Mouse (Mus musculus) adrenal gland, adult 18-20 months (tissue): ENCODE results near the gene Asgr2. TPM values are rescaled to one million over a fixed set of nuclear protein-coding genes. Genes with fewer than 3 reads are reported as not detected.
"Not testable (repeated sequence)": the region's sequence is repeated elsewhere in the genome, so short reads cannot be mapped to it uniquely, and the experiment has no call there.

Source experiments
- DNase-seq, 2 experiments: peaks; one replicate each; pipeline ENCODE4 v3.0.0; 2021 to 2022; ENCODE audit warnings: low spot score in 2 of 2
- total RNA-seq, 2 experiments: library from RNA; stranded (reverse); gene quantifications; 1 replicate in 1 of 2; 2 replicates in 1 of 2; pipeline ENCODE4 v1.2.3; 2021

Asgr2 gene
- total RNA-seq, 2 experiments from 2014 or later: 0.83 to 2.5 TPM

GRCm38 (mm10) chr11:70084563-70084962 lies 7.9 kb upstream of the Asgr2 start:
- DNase-seq: no peak

DNA sequence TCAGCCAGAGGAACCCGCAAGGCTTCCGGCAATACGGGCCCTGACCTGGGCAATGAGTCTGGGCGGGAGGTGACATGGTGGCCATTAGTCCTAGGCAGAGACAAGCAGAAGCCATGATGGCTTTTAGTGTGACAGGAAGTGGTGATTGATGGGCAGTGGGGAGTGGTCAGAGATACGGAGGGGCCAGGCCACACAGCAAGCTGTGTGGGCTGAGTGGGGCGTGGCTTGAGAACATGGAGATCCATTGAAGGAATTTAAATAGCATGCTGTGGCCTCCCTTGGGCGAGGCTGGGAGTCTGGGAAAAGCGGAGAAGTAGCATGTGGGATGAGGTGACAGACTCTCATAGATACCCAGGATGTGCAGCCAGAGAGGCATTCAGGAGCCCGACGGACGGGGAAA lies 5.0 kb downstream of the Asgr2 start:
- DNase-seq: no peak

DNA sequence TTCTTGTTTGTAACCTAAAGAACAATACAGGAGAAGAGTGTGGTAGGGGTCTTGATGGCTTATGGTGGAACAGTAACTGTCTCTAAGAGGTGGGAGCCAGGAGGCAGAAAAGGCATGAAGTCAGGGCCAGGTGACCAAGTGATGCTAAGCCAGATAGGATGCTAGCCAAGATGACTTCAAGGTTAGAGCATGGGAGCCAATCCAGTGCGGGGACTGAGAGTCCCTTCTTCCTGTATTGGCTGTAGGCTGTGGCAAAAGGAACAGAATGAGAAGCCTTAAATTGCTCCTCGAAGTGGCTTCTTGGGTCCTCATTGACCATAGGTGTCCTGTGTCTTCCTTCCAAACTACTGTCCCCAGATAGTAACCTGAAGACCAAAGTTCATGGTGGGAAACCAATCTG lies 6.7 kb downstream of the Asgr2 start:
- DNase-seq: no peak

GRCm38 (mm10) chr11:70099809-70100208 lies 7.4 kb downstream of the Asgr2 start:
- no peak for DNase-seq

DNA sequence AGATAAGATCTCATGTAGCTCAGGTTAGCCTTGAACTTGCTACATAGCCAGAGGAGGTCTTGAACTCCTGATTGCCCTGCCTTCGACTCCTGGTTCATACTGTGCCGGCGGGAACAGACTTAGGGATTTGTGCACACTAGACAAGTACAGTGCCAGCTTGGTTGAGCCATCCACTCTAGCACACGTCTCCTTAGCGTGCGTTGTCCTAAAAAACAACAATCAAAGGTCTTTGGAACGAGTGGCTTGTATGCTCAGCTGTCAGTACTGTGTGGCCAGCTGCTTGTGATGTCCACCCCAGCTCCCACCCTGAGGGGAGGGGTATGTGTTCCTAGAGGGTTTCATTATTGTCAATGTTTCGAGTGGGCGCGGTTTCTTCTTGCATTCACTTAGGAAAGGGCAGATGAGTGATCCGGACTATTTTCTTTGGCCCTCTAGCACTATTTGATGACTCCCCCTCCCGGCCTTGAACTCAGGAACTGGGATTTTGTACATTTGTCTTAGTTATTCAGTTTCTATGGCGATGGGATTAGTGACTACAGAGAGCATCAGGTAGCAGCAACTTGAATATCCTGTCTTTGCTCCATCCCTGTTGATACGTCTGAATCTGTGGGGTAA lies 11.4 kb downstream of the Asgr2 start:
- DNase-seq: no peak

DNA sequence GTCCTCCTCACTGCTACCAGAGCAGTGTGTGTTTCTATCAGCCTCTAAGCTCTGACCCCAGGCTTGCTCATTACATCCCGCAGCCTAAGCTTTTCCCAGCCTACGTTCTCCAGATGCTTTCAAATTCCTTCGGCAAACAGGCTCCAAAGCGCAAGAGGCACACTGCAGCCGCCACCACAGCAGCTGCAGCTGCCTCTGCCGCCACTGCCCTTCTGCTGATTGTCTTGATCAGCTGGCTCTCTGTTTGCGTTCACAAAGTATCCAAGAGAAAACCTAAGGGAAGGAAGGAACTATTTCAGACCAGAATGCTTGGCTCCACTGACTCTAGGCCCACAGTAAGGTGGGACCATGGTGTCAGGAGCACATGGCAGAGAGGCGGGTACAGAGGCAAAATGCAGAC lies 14.6 kb downstream of the Asgr2 start:
- DNase-seq: no peak

GRCm38 (mm10) chr11:70110146-70110545 lies 17.7 kb downstream of the Asgr2 start:
- peak; percentile 42 for DNase-seq

GRCm38 (mm10) chr11:70114562-70114961 lies 22.1 kb downstream of the Asgr2 start:
- no peak for DNase-seq

GRCm38 (mm10) chr11:70115901-70116300 lies 23.5 kb downstream of the Asgr2 start:
- DNase-seq: no peak

- no peak for DNase-seq
Measured at GRCm38 (mm10) chr11:70129926-70130379, 37.5 kb downstream of the Asgr2 start, which contains the start of gene Mgl2. TSS of gene Mgl2 (plus strand) at chr11:70130329.

- not testable (repeated sequence) for DNase-seq
Measured at GRCm38 (mm10) chr11:70135001-70135400, 42.6 kb downstream of the Asgr2 start.

DNA sequence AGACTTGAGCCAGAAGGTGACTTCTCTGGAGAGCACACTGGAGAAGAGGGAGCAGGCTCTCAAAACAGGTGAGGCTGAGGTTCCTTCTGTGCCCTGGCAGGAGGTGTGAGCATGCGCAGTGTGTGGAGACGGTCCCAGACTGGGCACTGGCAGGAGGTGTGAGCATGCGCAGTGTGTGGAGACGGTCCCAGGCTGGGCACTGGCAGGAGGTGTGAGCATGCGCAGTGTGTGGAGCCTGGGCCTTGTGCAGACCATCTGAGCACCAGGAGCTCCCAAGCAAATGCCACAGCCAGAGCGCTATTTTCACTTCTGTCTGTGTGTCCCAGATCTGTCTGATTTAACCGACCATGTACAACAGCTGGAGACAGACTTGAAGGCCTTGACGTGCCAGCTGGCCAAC lies 43.5 kb downstream of the Asgr2 start:
- DNase-seq: not testable (repeated sequence)

- DNase-seq: no peak
Measured at GRCm38 (mm10) chr11:70139171-70139570, 46.7 kb downstream of the Asgr2 start.

- DNase-seq: no peak
Measured at GRCm38 (mm10) chr11:70151072-70151471, 58.6 kb downstream of the Asgr2 start.

Other genes with a start within 250 kb of the Asgr2 start
- gene Plscr3, start 246.3 kb upstream of the Asgr2 start, total RNA-seq: 10 to 100 TPM; 38.2 to 46.2 TPM
- gene Tnk1, start 233.9 kb upstream of the Asgr2 start, total RNA-seq: under 1 TPM in 1 of 2 experiments, not detected in 1; 0.38 TPM
- gene Tmem95, start 214.6 kb upstream of the Asgr2 start, total RNA-seq: not detected
- 1 to 10 TPM; 3.6 to 6.0 TPM for gene Kctd11, start 211.2 kb upstream of the Asgr2 start, total RNA-seq
- 1 to 10 TPM in 1 of 2 experiments, under 1 TPM in 1; 0.43 to 1.5 TPM for gene Acap1, start 197.1 kb upstream of the Asgr2 start, total RNA-seq
- under 1 TPM; 0.29 to 0.86 TPM for gene 2810408A11Rik, start 191.7 kb upstream of the Asgr2 start, total RNA-seq
- gene Neurl4, start 191.6 kb upstream of the Asgr2 start, total RNA-seq: 10 to 100 TPM; 48.5 to 53.9 TPM
- gene Gps2, start 178.8 kb upstream of the Asgr2 start, total RNA-seq: 10 to 100 TPM; 47.3 to 52.4 TPM
- 100 to 1,000 TPM; 579 to 673 TPM for gene Eif5a, start 170.7 kb upstream of the Asgr2 start, total RNA-seq
- 10 to 100 TPM; 14.2 to 32.6 TPM for gene Ybx2, start 156.8 kb upstream of the Asgr2 start, total RNA-seq
- 100 to 1,000 TPM in 1 of 2 experiments, 10 to 100 TPM in 1; 70.7 to 200 TPM for gene Slc2a4, start 144.5 kb upstream of the Asgr2 start, total RNA-seq
- under 1 TPM in 1 of 2 experiments, not detected in 1; 0.66 TPM for gene Cldn7, start 127.9 kb upstream of the Asgr2 start, total RNA-seq
- 100 to 1,000 TPM; 114 to 123 TPM for gene Ctdnep1, start 111.5 kb upstream of the Asgr2 start, total RNA-seq
- gene Elp5, start 110.1 kb upstream of the Asgr2 start, total RNA-seq: 10 to 100 TPM; 62.7 to 81.3 TPM
- gene Gabarap, start 101.5 kb upstream of the Asgr2 start, total RNA-seq: 100 to 1,000 TPM; 436 to 473 TPM
- gene Phf23, start 96.9 kb upstream of the Asgr2 start, total RNA-seq: 10 to 100 TPM; 51.5 to 57.5 TPM
- 10 to 100 TPM; 13.8 to 14.9 TPM for gene Dvl2, start 92.0 kb upstream of the Asgr2 start, total RNA-seq
- 1,000 to 10,000 TPM in 1 of 2 experiments, 100 to 1,000 TPM in 1; 522 to 1,041 TPM for gene Acadvl, start 77.2 kb upstream of the Asgr2 start, total RNA-seq
- 10 to 100 TPM; 24.6 to 33.0 TPM for gene Dlg4, start 75.7 kb upstream of the Asgr2 start, total RNA-seq
- gene Asgr1, start 38.6 kb upstream of the Asgr2 start, total RNA-seq: under 1 TPM in 1 of 2 experiments, not detected in 1; 0.50 TPM
- gene Mgl2, start 37.7 kb downstream of the Asgr2 start, total RNA-seq: 1 to 10 TPM; 3.8 to 9.2 TPM
- gene Clec10a, start 63.6 kb downstream of the Asgr2 start, total RNA-seq: 1 to 10 TPM; 2.5 to 9.2 TPM
- 1 to 10 TPM in 1 of 2 experiments, under 1 TPM in 1; 0.53 to 1.1 TPM for gene Slc16a11, start 120.1 kb downstream of the Asgr2 start, total RNA-seq
- gene Slc16a13, start 128.4 kb downstream of the Asgr2 start, total RNA-seq: 1 to 10 TPM; 2.4 to 2.9 TPM
- 10 to 100 TPM in 1 of 2 experiments, 1 to 10 TPM in 1; 7.4 to 22.5 TPM for gene Bcl6b, start 137.2 kb downstream of the Asgr2 start, total RNA-seq
- gene 0610010K14Rik, start 145.3 kb downstream of the Asgr2 start, total RNA-seq: 10 to 100 TPM; 33.7 to 37.3 TPM
- gene Gm21988, start 147.2 kb downstream of the Asgr2 start, total RNA-seq: 1 to 10 TPM; 4.3 to 5.3 TPM
- 100 to 1,000 TPM; 179 to 279 TPM for gene Rnasek, start 147.2 kb downstream of the Asgr2 start, total RNA-seq
- gene Alox12, start 162.7 kb downstream of the Asgr2 start, total RNA-seq: 1 to 10 TPM in 1 of 2 experiments, under 1 TPM in 1; 0.96 to 1.1 TPM
- not detected for gene Alox12e, start 230.0 kb downstream of the Asgr2 start, total RNA-seq